Mouse (Mus musculus) stomach, embryonic 16.5 days (tissue): ENCODE results near the gene Pik3cb. TPM values are rescaled to one million over a fixed set of nuclear protein-coding genes. Genes with fewer than 3 reads are reported as not detected.
A peak's percentile ranks its signal among the peaks of the same experiment; 100 is the strongest.

ENCODE experiments used
- ATAC-seq: fragments of 200-750 bp; cut with Nextera tagmentation; 2 replicates; pipeline ENCODE4 v1.8.0; 2017; ENCODE audit warnings: moderate number of reproducible peaks, moderate TSS enrichment; ENCODE audit not compliant: insufficient read depth, low FRiP score
- H3K27ac ChIP-seq: fragments of 300-500 bp; sonication (generic); 2 replicates; pipeline ENCODE4 v1.5.1; 2014; ENCODE audit warnings: low read length
- H3K27me3 ChIP-seq: fragments of 300-500 bp; sonication (generic); 2 replicates; pipeline ENCODE4 v1.6.1; 2014; ENCODE audit warnings: low read length, control low read depth, mixed read lengths; ENCODE audit not compliant: control insufficient read depth, insufficient read depth
- H3K36me3 ChIP-seq: fragments of 300-500 bp; sonication (generic); 2 replicates; pipeline ENCODE4 v1.6.1; 2014; ENCODE audit warnings: low read length; ENCODE audit not compliant: control insufficient read depth, insufficient read depth
- H3K4me1 ChIP-seq: fragments of 300-500 bp; sonication (generic); 2 replicates; pipeline ENCODE4 v1.6.1; 2014; ENCODE audit warnings: low read length, control low read depth, mixed read lengths; ENCODE audit not compliant: control insufficient read depth, insufficient read depth
- H3K4me2 ChIP-seq: fragments of 300-500 bp; sonication (generic); 2 replicates; pipeline ENCODE4 v1.6.1; 2014; ENCODE audit warnings: low read depth, low read length, mixed read lengths
- H3K4me3 ChIP-seq: fragments of 300-500 bp; sonication (generic); replicated peaks from 2 replicates; pipeline ENCODE4 v1.5.1; 2014; ENCODE audit warnings: mild to moderate bottlenecking, low read length
- H3K9ac ChIP-seq: fragments of 300-500 bp; sonication (generic); 2 replicates; pipeline ENCODE4 v1.6.1; 2014; ENCODE audit warnings: low read length
- H3K9me3 ChIP-seq: fragments of 300-500 bp; sonication (generic); replicated peaks from 2 replicates; pipeline ENCODE4 v1.6.1; 2016; ENCODE audit warnings: low read length, control low read depth; ENCODE audit not compliant: control insufficient read depth
- whole genome bisulfite sequencing: fragments of 180-500 bp; shearing (Covaris S2); extraction: QIAGEN DNeasy Blood & Tissue Kit; methylation state at CpG from one replicate; pipeline ENCODE4 v1.1.7; 2014; 5-methylcytosine and 5-hydroxymethylcytosine counted together
- polyA plus RNA-seq: library from polyadenylated mRNA; unstranded; fragments of >200 nt; fragmentation: Nextera tagmentation; extraction: Ambion mirVana; gene quantifications from 2 replicates; pipeline ENCODE4 v1.2.1, GENCODE M21; 2015

The Pik3cb gene
- polyA plus RNA-seq, 1 experiment from 2014 or later: 1.4 TPM

DNA sequence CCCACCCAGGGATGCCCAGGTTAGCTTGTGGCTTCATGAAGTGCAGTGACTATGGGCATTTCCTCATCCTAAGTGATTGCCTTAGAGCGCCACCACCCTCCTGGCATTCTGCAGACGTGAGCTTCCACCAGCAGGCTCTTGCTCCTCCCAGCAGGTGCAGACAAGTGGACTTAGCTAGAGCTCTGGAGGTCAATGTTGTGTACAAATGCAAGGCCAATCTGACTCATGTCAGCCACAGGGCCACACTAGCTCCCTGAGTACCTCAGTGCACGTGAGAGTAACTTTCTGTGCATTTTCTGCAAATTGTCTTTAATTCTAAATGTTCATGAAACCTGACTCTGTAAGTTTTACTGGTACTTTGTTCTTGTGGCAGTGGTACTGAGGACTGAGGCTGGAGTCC lies 124.1 kb downstream of the Pik3cb start:
- Histone ChIP-seq H3K4me2 (no peak overlapping the region), H3K4me3 (no peak overlapping the region), H3K4me1 (no peaks in the 10 kb centered on the region), H3K27me3 (no peaks in the 10 kb centered on the region), H3K27ac (no peak overlapping the region), H3K9ac (no peak overlapping the region), H3K9me3 (no peaks in the 10 kb centered on the region), H3K36me3 (no peaks in the 10 kb centered on the region)
- WGBS: 66% methylated on average over 3 of the region's 3 CpGs
- ATAC-seq: no peak

DNA sequence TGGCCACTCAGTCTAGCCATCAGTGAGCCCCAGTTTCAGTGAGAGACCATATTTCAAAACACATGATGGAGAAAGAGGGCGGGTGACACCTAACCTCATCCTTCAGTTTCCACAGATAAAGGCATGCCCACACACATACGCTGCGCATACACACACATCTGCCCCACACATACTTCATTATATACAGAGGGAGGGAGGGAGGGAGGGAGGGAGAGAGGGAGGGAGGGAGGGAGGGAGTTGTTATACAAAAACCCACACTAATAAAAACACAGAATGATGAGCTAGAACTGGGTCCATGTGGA lies 130.6 kb downstream of the Pik3cb start:
- Histone ChIP-seq H3K4me2 (no peak overlapping the region), H3K4me3 (no peak overlapping the region), H3K27ac (no peak overlapping the region), H3K9me3 (no peaks in the 10 kb centered on the region), H3K4me1 (no peaks in the 10 kb centered on the region), H3K36me3 (0 out of 2 replicates have a peak, but pooled peaks cover 3% of the 10 kb centered on the region), H3K9ac (no peak overlapping the region), H3K27me3 (no peaks in the 10 kb centered on the region)
- WGBS: 96% methylated on average over 3 of the region's 3 CpGs
- ATAC-seq: no peak

DNA sequence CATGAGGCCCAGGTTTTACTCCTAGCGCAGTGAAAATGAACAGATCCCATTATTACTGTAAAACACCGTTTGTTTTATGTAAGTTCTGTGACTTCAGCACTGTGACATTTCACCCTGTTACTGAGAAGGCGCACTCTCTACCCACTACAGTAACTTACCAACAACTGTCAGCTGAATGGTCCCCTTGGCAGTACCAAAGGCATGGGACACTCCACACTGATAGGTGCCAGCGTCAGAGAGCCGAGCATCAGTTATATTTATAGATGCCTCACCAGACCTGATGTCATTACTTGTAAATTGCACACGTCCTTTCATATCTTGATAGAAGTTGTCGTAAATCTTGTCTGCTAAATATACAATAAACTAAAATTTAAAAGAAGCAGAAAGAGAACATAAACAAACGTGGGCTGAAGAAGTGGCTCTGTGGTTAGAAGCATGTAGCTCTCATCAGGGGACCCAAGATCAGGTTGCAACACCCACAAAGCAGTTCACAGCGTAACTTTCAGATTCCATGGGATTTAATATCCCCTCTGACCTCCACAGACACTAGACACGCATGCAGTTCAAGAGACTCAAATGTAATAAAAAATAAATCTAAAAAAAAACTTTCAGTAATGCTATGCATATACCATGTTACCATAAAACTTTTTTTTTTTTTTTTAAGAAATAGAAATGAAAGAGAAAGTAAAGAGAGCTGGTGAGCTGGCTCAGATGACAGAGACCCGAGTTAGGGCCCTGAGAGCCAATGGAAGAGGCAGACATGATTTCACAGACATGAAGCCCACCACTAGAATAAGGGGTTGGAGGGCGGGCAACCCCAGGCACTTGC lies 131.1 kb downstream of the Pik3cb start:
- WGBS: 70% methylated on average over 12 of the region's 12 CpGs
- Histone ChIP-seq H3K27me3 (no peaks in the 10 kb centered on the region), H3K9me3 (no peaks in the 10 kb centered on the region), H3K27ac (no peak overlapping the region), H3K4me1 (no peaks in the 10 kb centered on the region), H3K36me3 (0 out of 2 replicates have a peak, but pooled peaks cover 3% of the 10 kb centered on the region), H3K4me3 (no peak overlapping the region), H3K9ac (no peak overlapping the region), H3K4me2 (no peak overlapping the region)
- no peak for ATAC-seq

DNA sequence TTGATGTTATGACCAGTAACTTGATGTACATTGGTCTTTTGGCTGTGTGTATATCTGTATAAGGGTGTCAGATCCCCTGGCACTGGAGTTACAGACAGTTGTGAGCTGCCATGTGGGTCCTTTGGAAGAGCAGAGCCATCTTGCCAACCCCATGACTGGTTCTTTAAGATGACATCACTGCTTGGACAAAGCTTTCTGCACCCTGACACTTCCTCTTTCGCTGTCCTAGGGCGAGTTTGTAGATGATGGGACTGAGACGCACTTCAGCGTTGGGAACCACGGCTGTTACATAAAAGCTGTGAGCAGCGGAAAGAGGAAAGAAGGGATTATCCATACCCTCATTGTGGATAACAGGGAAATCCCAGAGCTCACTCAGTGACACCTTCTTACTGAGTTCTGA lies 139.1 kb downstream of the Pik3cb start:
- Histone ChIP-seq H3K27me3 (no peaks in the 10 kb centered on the region), H3K4me1 (no peaks in the 10 kb centered on the region), H3K27ac (no peak overlapping the region), H3K9ac (no peak overlapping the region), H3K4me2 (no peak overlapping the region), H3K9me3 (no peaks in the 10 kb centered on the region), H3K4me3 (no peak overlapping the region), H3K36me3 (0 out of 2 replicates have a peak, but pooled peaks cover 3% of the 10 kb centered on the region)
- WGBS: 85% methylated on average over 6 of the region's 6 CpGs
- ATAC-seq: no peak

DNA sequence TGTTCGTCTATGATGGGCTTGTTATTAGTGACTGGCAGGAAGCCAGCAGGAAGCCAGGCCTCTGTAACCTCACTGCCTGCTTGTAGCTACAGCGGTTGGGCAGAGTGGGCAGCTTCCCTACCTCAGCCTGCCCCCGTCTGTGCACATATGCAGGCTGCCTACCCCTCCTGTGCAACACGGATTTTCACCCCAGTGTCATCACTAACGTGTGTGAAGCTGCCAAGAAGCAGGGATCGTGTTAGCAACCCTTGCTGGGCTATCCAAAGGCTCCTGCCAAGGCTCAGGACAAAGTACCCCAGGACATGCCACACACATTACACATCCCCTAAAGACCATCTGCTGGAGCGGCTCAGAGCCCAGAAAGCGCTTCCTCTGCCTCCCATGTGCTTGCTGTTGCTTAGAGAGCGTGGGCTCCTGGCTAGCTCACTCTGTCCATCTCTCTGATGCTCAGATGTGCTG lies 140.5 kb downstream of the Pik3cb start:
- Histone ChIP-seq H3K36me3 (no peaks in the 10 kb centered on the region), H3K9ac (no peak overlapping the region), H3K4me1 (no peaks in the 10 kb centered on the region), H3K27ac (no peak overlapping the region), H3K4me3 (no peak overlapping the region), H3K9me3 (no peaks in the 10 kb centered on the region), H3K4me2 (no peak overlapping the region), H3K27me3 (no peaks in the 10 kb centered on the region)
- ATAC-seq: no peak
- 74% methylated on average over 9 of the region's 9 CpGs for WGBS

DNA sequence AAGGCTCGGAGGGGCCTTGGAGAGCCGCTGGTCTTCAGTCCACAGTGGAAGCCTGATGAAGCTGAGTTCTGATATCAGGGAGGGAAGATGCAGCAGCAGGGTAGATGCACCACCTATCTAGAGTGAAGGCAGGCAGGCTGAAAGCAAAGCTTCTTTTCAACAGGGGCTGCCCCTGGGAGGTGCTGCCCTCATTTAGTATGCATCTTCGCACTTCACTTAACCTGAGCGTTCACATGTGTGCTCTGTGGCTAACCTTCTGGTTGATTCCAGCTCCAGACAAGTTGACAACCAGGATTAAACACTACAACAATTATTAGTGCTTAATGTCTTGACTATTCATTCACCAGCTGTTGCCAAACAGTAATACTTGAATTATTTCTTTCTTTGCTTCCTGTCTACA lies 146.3 kb downstream of the Pik3cb start:
- Histone ChIP-seq H3K4me1 (no peaks in the 10 kb centered on the region), H3K36me3 (no peaks in the 10 kb centered on the region), H3K9ac (no peak overlapping the region), H3K27me3 (no peaks in the 10 kb centered on the region), H3K4me3 (no peak overlapping the region), H3K9me3 (no peaks in the 10 kb centered on the region), H3K27ac (no peak overlapping the region), H3K4me2 (no peak overlapping the region)
- 81% methylated on average over 4 of the region's 4 CpGs for WGBS
- no peak for ATAC-seq

DNA sequence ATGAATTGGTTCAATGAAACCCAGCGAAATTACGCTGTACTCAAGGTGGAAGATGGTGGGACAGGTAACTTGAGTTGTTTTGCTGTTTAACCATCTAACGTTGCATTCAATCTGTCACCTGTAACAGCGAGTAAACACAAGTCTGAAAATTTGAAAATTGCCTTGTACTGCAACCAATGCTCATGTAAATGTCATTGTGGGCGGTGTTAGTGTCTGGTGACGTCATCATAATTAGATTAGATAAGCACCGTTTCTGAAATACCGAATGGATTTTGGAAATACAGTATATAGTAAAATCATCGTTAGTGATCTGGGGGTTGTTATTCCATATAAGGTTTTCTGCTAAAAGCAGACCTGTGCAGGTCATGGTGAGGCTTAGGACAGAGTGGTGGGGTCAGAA lies 153.3 kb downstream of the Pik3cb start:
- H3K4me2 ChIP-seq: peak overlapping the region; percentile 87
- H3K27ac ChIP-seq: no peak overlapping the region
- no peaks in the 10 kb centered on the region for H3K36me3 ChIP-seq
- ATAC-seq: no peak
- H3K4me1 ChIP-seq: no peaks in the 10 kb centered on the region; the same call in 1 of the 2 replicates
- H3K27me3 ChIP-seq: peaks cover 5% of the 10 kb centered on the region
- WGBS: 38% methylated on average over 9 of the region's 9 CpGs
- peak overlapping the region; percentile 84 for H3K4me3 ChIP-seq
- peak overlapping the region; percentile 81; the same call in 1 of the 2 replicates for H3K9ac ChIP-seq
- H3K9me3 ChIP-seq: no peaks in the 10 kb centered on the region

Other genes starting within 250 kb of the Pik3cb start
- not detected in 2 replicates for gene 7420426K07Rik, start 237.5 kb downstream of the Pik3cb start, polyA plus RNA-seq
- gene Foxl2, start 185.3 kb downstream of the Pik3cb start, polyA plus RNA-seq: not detected in 2 replicates
- gene Faim, start 154.2 kb downstream of the Pik3cb start, polyA plus RNA-seq: 31.7 and 37.9 TPM in 2 replicates
- gene Gm1123, start 104.9 kb downstream of the Pik3cb start, polyA plus RNA-seq: 3.4 and 4.0 TPM in 2 replicates
- not detected in 2 replicates for gene Faiml, start 96.6 kb upstream of the Pik3cb start, polyA plus RNA-seq
- gene Cep70, start 102.7 kb upstream of the Pik3cb start, polyA plus RNA-seq: 23.9 and 29.3 TPM in 2 replicates
- 0.90 and 1.5 TPM in 2 replicates for gene Esyt3, start 217.9 kb upstream of the Pik3cb start, polyA plus RNA-seq